ENCODE assay signal across 24 mouse cellular contexts in genomic region chr17:65927077-65927476, GRCm38 (mm10). TPM values are rescaled to one million over a fixed set of nuclear protein-coding genes. Genes with fewer than 3 reads are reported as not detected.
A peak's percentile ranks its signal among the peaks of the same experiment; 100 is the strongest.
DNase-seq lines count a peak whose midpoint lies in the region; ATAC-seq lines count a peak whose summit lies in the region.
"Had no signal": no experiment of that assay in that cellular context is flagged by ENCODE, and none has a peak within 500 bp of the region (broad histone marks: within the 10 kb centered on the region; RNA-seq: fewer than 3 reads in every experiment).

No protein-coding gene starts in this region.

- ATAC-seq in hindbrain, embryonic 16.5 days = peak; percentile 72
- ATAC-seq in hindbrain, embryonic 13.5 days (ENCODE audit: low FRiP score) = no peak
- ATAC-seq in neural tube, embryonic 15.5 days (ENCODE audit: low FRiP score) = 0 out of 2 replicates have a peak, but pooled peaks have one; percentile 57
- ATAC-seq in CD4-positive, CD25-positive, alpha-beta regulatory T cell, adult 4 months = no peak
- ATAC-seq: forebrain, embryonic 15.5 days; intestine, embryonic 15.5 days; midbrain, embryonic 15.5 days had no signal

- H3K4me1 ChIP-seq in hindbrain, embryonic 16.5 days (ENCODE audit: control insufficient read depth, insufficient read depth, low read depth, low read length) = no peaks in the 10 kb centered on the region; the same call in 1 of the 2 replicates
- peaks cover 11% of the 10 kb centered on the region for H3K4me1 ChIP-seq in hindbrain, embryonic 13.5 days (replicated peaks)
- no peaks in the 10 kb centered on the region for H3K4me1 ChIP-seq in neural tube, embryonic 15.5 days

- peaks cover 37% of the 10 kb centered on the region for H3K36me3 ChIP-seq in hindbrain, embryonic 16.5 days (ENCODE audit: control insufficient read depth, insufficient read depth, low read length)
- peaks cover 68% of the 10 kb centered on the region for H3K36me3 ChIP-seq in hindbrain, embryonic 13.5 days
- peaks cover 60% of the 10 kb centered on the region for H3K36me3 ChIP-seq in neural tube, embryonic 15.5 days

- H3K27ac ChIP-seq in hindbrain, embryonic 16.5 days (ENCODE audit: low read depth, low read length) = no peak overlapping the region
- H3K27ac ChIP-seq in hindbrain, embryonic 13.5 days = no peak overlapping the region
- H3K27ac ChIP-seq in neural tube, embryonic 15.5 days (replicated peaks) = no peak overlapping the region
- H3K27ac ChIP-seq: embryonic facial prominence, embryonic 12.5 days; forebrain, embryonic 15.5 days; heart, embryonic 10.5 days; intestine, embryonic 15.5 days; limb, embryonic 15.5 days; liver, embryonic 15.5 days; midbrain, embryonic 15.5 days had no signal

- no peaks in the 10 kb centered on the region for H3K27me3 ChIP-seq in hindbrain, embryonic 16.5 days (replicated peaks; ENCODE audit: control insufficient read depth, insufficient read depth, low read length)
- H3K27me3 ChIP-seq in hindbrain, embryonic 13.5 days = no peaks in the 10 kb centered on the region
- no peaks in the 10 kb centered on the region for H3K27me3 ChIP-seq in neural tube, embryonic 15.5 days (replicated peaks)
- H3K27me3 ChIP-seq: embryonic facial prominence, embryonic 12.5 days; forebrain, embryonic 15.5 days; intestine, embryonic 15.5 days; limb, embryonic 15.5 days; liver, embryonic 15.5 days; megakaryocyte, embryonic 14.5 days; midbrain, embryonic 15.5 days had no signal

- WGBS in hindbrain, embryonic 16.5 days = 57% methylated on average over 4 of the region's 4 CpGs
- 70% methylated on average over 4 of the region's 4 CpGs for WGBS in hindbrain, embryonic 13.5 days
- WGBS in neural tube, embryonic 15.5 days = 63% methylated on average over 4 of the region's 4 CpGs

- H3K9ac ChIP-seq in hindbrain, embryonic 16.5 days (ENCODE audit: low read depth, low read length) = no peak overlapping the region
- no peak overlapping the region for H3K9ac ChIP-seq in hindbrain, embryonic 13.5 days
- H3K9ac ChIP-seq in neural tube, embryonic 15.5 days (replicated peaks) = no peak overlapping the region
- H3K9ac ChIP-seq: embryonic facial prominence, embryonic 12.5 days; forebrain, embryonic 15.5 days; intestine, embryonic 15.5 days; limb, embryonic 15.5 days; liver, embryonic 15.5 days; midbrain, embryonic 15.5 days had no signal

- no peak for DNase-seq in neural tube, embryonic 10.5 days (ENCODE audit: extremely low spot score, low spot score)
- DNase-seq in layer of hippocampus, adult 9-11 months = peak; percentile 45
- no peak for DNase-seq in lung, postnatal 36 days
- DNase-seq: adrenal gland, postnatal 36 days; B cell, adult 2 months; cerebellum, adult 9-10 months; kidney, adult 9 months; kidney, postnatal 25 days; lung, postnatal 14 days; spleen, adult 18-20 months; thymus, adult 18-20 months had no signal

- no peak overlapping the region for H3K4me3 ChIP-seq in hindbrain, embryonic 16.5 days (ENCODE audit: low read length)
- H3K4me3 ChIP-seq in hindbrain, embryonic 13.5 days = no peak overlapping the region
- H3K4me3 ChIP-seq in neural tube, embryonic 15.5 days (replicated peaks) = no peak overlapping the region
- H3K4me3 ChIP-seq: embryonic facial prominence, embryonic 12.5 days; erythroblast, embryonic 14.5 days; forebrain, embryonic 15.5 days; heart, embryonic 10.5 days; intestine, embryonic 15.5 days; limb, embryonic 15.5 days; liver, embryonic 15.5 days; megakaryocyte, embryonic 14.5 days; midbrain, embryonic 15.5 days had no signal

- no peak overlapping the region for H3K4me2 ChIP-seq in hindbrain, embryonic 16.5 days (ENCODE audit: low read length)
- H3K4me2 ChIP-seq in hindbrain, embryonic 13.5 days = no peak overlapping the region
- H3K4me2 ChIP-seq in neural tube, embryonic 15.5 days = no peak overlapping the region
- H3K4me2 ChIP-seq: embryonic facial prominence, embryonic 12.5 days; forebrain, embryonic 15.5 days; intestine, embryonic 15.5 days; limb, embryonic 15.5 days; liver, embryonic 15.5 days; midbrain, embryonic 15.5 days had no signal

- no peaks in the 10 kb centered on the region for H3K9me3 ChIP-seq in hindbrain, embryonic 16.5 days (ENCODE audit: control insufficient read depth, low read length)
- no peaks in the 10 kb centered on the region for H3K9me3 ChIP-seq in hindbrain, embryonic 13.5 days
- no peaks in the 10 kb centered on the region for H3K9me3 ChIP-seq in neural tube, embryonic 15.5 days (replicated peaks)
- H3K9me3 ChIP-seq: embryonic facial prominence, embryonic 12.5 days; forebrain, embryonic 15.5 days; heart, embryonic 10.5 days; intestine, embryonic 15.5 days; limb, embryonic 15.5 days; liver, embryonic 15.5 days; megakaryocyte, embryonic 14.5 days; midbrain, embryonic 15.5 days had no signal

RNA-seq across cellular contexts. Expression of gene Twsg1, which starts 23.9 kb away (rescaled TPM):
- 48.2 and 52.5 TPM in 2 replicates for polyA plus RNA-seq in hindbrain, embryonic 16.5 days (2015; fragmentation: Nextera tagmentation; extraction: Ambion mirVana)
- 58.5 and 60.7 TPM in 2 replicates for polyA plus RNA-seq in hindbrain, embryonic 13.5 days (2015; fragmentation: Nextera tagmentation; extraction: Ambion mirVana)
- 47.0 and 59.9 TPM in 2 replicates for polyA plus RNA-seq in neural tube, embryonic 15.5 days (2015; fragmentation: Nextera tagmentation; extraction: Ambion mirVana)
- 10 to 100 TPM; 27.0 to 31.0 TPM for polyA plus RNA-seq in CD4-positive, CD25-positive, alpha-beta regulatory T cell, adult 4 months (2017; shearing (Covaris generic))

RNA-seq across cellular contexts. Expression of gene Ralbp1, which starts 41.5 kb away (rescaled TPM):
- polyA plus RNA-seq in hindbrain, embryonic 16.5 days (2015; fragmentation: Nextera tagmentation; extraction: Ambion mirVana) = 52.1 and 58.3 TPM in 2 replicates
- polyA plus RNA-seq in hindbrain, embryonic 13.5 days (2015; fragmentation: Nextera tagmentation; extraction: Ambion mirVana) = 56.1 and 58.3 TPM in 2 replicates
- 58.7 and 75.5 TPM in 2 replicates for polyA plus RNA-seq in neural tube, embryonic 15.5 days (2015; fragmentation: Nextera tagmentation; extraction: Ambion mirVana)
- polyA plus RNA-seq in CD4-positive, CD25-positive, alpha-beta regulatory T cell, adult 4 months (2017; shearing (Covaris generic)) = 10 to 100 TPM; 45.5 to 62.2 TPM

Comparison
In these comparisons a context has a peak if more than half of its experiments do, and no peak if none do; other contexts are left out.
1. ATAC-seq: peak in hindbrain, embryonic 16.5 days (single experiment) and neural tube, embryonic 15.5 days (single experiment); none in hindbrain, embryonic 13.5 days (single experiment) and CD4-positive, CD25-positive, alpha-beta regulatory T cell, adult 4 months (single experiment).